Mouse (Mus musculus) c-Kit-negative CD71-positive TER-119-positive erythroid progenitor cells, embryonic 14.5 days (primary cell): ENCODE measurements around the gene Akna.

ENCODE experiments used
- DNase-seq: peaks from one replicate; pipeline ENCODE4 v3.0.0-alpha.2; 2013; ENCODE audit warnings: low read depth, low spot score

Akna gene

DNA sequence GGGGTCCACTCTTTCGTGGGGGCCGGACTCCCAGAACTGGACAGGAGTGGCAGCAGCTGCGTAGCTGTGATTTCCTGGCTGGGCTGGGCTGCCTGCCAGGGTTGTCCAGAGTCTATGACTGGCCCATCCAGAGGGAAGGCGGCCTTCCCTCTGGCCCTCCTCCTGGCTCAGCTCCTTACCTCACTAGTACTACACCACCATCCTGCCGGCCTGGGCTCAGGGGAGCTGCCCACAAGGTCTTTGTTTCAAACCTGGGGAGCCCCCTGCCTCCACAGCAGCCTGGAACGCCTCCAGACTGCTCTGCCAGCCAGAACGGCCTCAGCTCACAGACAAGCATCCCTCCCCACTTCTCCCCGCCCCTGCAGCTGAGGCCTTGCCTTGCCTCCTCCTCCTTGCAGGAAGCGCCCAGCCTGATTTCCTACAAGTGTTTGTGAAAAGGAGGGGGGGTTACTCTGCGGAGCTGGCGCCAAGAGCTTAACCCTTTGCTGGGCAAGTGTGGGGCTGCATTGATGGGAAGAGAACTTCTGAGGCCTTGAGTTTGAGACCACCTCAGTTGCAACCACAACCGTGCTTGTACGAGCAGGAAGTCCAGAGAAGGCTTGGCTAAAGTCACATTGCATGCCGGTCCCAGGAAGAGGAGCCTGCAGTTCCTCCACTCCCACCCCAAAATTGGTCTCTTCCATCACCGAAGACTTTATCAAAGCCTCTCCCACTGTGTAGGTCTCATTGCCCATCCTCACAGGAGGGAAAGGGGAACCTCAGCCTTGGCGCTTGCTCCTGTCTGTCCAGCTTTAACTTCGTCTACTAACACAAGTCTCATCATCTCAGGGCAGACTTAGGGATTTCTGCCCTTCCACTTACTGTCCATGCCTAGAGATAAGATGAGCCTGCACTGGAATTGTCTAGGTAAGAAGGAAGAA lies at the start of gene Akna:
TSS of gene Akna (minus strand) at position 315 of the 920 bp plus-strand sequence.
- no peak for DNase-seq

DNA sequence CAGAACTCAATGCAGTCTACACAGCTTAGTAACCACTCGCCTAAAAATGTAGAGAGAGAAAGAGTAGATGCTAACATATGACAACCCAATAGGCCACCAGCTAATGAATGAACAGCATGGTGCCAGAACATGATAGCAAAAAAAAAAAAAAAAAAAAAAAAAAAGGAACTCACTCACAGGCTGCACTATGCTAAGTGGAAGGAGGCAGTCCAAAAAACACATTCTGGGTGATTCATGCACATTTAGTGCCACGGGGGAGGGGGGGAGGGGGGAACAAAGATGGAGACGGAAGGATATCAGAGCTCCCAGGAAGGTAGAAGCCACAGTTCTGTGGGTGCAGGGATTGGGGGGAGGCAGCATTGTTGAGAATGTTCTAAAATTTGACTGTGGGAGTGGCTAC lies 49.4 kb upstream of the Akna start:
- DNase-seq: no peak

DNA sequence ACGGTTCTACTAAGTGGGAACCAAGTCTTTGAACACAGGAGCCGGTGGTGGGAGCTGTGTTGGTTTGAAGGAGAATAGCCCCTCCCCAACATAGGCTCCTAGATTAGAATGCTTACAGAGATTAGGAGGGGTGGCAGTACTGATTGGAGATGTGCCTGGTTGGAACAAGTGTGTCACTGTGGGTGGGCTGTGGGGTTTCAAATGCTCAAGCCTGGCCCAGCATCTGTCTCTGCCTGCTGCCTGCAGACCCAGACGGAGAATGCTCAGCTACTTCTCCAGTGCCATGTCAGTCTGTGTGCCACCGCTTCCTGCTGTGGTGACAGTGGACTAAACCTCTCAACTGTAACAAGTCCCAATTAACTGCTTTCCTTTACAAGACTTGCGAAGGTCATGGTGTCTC lies 47.4 kb upstream of the Akna start:
- DNase-seq: no peak

DNA sequence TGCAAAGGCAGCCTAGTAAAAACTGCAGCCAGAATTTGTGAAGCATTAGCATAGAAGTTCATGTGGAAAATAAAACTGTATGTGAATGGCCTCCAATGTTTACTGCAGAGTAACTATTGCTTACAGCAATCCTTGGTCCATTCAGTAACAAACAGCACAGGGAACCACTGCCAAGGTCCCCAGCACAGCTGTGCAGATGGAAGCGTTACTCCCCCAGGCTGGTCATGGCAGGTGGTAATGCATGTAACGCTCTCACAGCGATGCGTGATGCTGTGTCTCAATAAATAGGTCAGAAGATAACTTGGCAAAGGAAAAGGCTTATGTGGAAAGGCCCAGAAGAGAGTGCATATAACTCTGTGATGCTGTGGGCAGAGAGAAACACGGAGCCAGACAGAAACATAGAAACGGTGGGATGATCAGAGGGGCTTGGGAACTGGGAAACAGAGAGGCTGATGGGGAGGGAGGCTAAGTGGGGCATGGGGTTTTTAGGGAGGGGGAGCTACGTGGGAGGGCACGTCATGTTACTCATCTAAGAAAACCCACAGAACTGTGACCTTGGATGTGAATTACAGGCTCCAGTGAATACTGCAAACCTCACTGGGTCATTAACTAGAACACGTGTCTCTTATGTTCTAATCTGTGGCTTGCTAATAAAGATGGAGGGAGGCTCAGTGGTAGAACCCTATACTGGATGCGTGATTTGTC lies 41.4 kb upstream of the Akna start:
- DNase-seq: no peak

DNA sequence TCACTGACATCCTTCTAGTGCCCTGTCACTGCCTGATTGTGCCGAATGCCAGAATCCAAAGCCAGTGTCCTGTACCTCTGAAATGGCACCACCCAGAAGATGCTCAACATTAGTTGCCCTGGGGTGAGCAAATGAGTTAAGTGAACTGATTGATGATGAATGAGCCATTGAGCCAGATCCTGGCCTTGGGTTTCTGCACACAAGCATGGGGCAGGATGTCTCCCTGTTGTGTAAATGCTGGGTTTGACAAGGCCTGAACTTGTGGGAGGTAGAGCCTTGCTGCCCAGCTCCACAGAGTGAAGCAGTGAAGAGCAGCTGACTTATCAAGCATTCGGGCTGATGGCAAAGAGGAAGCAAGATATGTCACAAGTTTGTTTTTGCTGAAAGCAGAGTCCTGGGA lies 39.9 kb upstream of the Akna start:
- DNase-seq: no peak

DNA sequence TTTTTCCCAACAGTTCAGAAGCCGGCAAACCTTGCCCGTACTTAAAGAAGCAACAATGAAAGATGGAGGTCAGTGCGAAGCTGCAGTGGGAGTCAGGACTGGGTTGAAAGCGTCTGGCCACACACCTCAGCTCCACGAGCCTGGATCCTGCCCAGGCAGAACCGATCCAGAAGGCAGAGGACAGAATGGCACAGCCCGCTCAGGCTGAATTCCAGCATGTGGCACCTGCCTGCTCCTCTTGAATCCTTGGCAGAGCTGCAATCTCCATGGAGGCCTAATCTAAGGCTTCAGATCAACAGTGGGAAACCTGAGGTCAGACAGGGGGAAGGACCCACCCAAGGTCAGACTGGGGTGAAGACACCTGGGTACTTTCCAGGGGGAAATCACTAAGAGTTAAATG lies 38.5 kb upstream of the Akna start:
- DNase-seq: no peak

DNA sequence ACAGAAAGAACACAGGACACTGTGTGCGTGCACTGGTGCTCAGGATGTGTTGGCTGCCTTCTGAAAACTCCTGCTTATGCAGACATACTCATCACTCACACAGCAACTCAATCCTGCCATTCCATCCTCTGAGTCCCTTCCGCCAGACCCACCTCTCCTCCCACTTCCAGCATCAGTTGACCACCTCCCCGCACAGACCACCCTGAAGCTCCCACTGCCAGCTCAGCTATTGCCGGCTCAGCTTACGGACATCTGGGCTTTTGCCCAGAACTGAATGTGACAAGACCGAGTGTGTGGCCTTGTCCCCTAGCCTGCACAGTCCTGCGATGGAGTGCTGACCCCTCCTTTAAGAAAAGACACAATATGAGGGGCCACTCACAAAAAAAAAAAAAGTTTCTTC lies 37.1 kb upstream of the Akna start:
- no peak for DNase-seq

DNA sequence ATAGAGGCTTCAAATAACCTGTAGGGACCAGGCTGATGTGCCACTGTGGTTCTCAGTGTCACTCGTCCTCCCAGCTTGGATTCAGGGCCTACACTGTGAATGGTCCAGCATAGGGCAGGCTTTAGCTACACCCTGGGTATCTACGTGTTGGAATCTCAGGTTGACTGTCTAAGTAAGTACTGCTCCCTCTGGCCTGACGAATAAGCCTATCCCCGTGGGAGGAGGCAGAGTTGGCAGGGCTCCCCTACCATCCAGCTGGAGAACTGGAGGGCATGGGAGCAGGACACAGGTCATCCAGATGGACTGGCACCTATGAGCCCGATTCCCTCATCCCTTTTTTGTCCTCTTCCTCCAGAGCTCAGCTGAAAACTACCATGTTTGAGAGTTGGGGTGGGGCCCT lies 34.8 kb upstream of the Akna start:
- no peak for DNase-seq

DNA sequence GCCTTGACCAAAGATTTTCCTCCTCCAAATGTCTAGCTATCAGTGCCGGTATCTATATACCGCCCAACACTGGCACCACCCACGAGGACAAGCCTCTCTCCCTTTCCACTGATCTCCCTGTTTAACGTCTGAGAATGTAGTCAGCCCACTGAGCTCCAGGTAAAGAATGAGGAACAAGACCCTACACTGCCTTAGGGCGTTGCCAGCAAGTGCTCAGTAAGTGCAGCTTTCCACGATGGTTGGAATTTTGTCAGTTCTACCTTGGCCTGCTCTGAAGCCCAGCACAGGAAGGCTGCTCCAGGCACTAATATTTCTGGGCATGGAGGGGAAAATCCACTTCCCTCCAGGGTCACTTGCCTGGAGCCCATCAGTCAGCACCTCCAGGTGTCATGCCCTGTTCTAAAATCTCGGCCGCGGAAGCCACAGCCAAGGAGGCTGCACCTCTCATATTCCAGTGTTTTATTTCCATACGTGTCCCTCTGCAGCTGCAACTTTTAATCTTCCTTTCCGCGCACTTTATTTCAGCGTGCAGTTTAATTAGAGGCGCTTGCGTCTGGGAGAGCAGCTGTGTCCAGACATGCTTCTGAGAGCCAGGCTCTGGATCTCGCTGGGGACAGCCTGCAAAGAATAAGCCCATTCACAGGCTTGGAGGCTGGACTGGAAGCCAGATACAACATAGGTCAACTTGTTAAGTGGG lies 34.1 kb upstream of the Akna start:
- DNase-seq: no peak

DNA sequence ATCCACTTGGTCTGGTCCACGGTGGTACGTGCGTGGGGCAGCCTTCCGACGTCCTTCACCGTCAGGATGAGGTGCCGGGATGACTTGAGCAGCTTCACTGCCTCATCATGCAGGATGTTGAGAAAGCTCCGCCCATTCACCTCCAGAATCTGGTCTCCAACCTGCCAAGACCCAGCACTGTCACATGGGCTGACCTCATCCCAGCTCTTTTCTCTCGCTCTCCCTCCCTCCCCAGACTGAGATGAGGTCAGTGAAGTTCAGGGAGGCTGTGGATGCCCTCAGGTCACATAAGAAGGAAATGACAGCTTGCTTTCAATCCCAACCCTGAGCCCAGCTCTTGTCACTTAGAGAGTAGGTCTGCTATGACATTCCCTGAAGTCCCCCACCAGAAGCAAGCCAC lies 32.2 kb upstream of the Akna start:
- DNase-seq: no peak

DNA sequence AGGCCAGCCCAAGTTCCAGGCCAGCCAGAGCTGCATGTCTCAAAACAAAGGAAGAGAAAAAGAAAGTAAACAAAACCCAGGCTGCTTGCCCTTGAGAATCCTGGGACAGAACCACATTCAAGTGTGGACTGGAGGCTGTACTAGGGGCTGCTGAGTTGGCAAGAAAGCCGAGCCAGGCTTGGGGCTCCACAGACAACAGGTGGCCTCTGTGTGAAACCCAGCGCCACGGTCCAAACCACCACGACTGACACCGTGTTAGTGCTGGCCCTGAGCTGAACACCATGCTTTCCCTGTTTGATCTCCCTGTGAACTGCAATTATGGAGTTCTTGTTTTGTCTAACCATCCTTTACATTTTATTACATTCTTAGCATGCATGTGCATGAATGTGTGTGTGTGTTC lies 27.9 kb upstream of the Akna start:
- no peak for DNase-seq

DNA sequence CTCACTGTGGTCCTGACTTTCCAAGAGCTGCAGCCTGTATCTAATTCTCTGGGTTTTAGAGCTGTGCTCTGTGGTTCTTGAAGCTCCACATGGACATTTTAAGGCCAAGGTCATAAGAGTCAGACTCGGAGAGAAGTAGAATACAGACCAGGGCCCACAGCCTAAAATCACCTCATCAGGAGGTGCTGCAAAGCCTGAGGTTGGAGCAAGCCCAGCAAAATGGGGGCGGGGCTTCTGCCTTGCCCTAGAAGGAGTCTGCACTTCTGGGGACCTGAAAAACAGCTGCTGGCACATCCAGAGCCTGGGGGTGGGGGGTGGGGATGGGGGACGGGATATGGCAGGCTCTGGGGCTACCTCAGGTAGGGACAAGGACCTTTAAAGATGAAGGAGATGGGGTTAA lies 27.2 kb upstream of the Akna start:
- DNase-seq: no peak

DNA sequence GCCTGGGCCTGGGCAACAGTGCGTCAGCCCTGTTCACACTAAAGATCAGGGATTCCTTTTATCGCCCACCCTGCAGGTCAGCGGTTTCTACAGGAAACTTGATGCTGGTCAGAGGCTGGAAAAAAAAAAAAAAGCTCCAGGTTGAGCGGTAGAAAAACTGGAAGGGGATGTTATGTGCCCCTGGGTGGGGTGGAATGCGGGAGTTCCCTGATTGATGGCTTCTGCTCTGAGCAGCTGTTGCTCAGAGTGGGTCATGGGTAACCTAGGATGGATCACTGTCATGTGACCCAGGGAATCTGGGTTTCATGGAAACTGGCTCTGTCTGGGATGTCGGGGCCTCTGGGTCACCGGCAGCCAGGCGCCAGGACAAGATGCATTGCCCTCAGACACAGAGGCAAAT lies 23.2 kb upstream of the Akna start:
- no peak for DNase-seq

DNA sequence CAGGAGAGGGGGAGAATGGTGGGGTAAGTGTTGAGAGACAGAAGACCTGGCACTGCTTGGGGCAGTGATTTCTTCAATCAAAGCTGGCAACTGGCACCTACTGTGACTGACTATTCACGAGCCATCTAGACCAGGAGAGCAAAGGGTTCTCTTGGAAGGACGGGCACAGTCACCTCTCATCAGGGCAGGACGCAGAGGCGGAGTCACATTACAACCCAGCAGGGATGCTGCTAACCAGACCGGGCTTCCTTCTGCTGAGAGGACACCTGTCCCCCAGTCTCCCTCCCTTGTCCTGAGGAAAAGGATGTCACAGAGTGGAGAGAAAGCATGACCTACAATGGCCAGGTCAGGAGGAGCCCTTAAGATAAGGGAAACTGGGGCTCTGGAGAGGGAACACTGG lies 20.7 kb upstream of the Akna start:
- no peak for DNase-seq

DNA sequence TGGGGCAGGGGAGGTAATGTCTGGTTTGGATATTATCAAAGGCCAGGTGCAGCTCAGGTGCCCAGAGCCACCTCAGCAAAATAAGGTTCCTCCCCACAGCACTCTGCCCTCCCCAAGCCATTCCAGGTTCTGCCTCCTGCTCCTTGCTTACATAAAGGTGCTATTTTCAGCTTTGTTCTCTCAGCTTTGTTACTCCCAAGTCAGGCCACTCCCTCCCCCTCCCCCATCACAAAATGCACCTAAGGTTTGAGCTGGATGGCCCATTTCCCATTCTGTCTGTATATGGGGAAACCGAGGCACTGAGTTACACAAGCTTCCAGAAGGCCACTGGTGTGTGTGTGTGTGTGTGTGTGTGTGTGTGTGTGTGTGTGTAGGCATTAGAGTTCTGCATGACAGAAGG lies 20.1 kb upstream of the Akna start:
- no peak for DNase-seq

DNA sequence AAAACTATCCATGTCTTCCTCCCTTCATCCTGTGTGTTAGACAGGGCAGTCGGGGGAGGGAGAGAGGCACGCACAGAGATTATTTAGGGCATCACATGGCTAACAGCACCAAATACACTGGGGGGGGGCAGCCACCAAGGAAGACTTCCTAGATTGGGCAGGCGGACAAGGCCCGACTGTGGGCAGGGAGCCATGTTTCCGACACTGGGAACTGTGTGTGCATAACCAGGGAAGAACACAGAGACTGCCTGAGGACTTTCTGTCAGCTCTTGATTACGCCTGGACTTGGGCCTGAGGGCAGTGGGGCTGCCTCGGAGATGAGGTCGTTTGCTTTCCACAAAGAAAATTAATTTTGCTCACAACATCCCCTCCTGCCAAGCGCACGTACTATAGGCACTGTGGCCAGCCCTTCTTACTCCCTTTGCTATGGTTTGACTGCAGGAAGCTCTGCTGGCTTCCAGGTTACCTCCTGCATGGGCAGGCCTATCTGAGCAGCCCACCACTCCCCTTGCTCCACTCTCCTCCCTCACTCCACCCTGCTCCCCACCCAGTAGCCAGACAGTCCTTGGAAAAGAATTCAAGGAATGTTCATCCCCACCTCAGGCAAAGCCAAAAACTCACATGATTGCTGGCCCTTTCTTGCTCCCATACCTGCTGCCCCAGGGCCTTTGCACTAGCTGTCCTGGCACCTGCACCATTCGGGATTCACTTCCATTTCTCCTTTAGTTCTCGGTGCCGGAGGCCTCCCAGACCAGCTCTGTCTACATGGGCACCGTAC lies 17.2 kb upstream of the Akna start:
- DNase-seq: no peak

DNA sequence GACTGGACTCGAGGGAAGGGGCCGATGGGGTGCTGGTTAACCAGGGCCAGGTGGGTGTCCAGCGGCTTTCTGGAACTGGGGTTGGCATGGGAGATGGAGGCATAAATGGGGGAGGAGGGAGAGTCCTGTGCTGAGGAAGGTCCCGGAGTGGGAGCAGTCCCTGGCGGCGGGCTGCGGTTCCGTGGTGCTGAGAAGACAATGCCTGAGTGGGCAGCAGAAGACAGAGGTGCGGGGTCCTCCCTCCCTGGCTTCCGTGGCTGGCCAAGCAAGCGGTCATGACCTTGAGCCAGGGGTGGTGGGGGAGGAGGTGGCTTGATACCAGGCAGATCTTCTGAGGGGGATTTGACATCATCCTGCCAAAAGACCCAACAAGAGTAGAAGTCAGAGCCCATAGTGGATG lies 15.1 kb upstream of the Akna start:
- no peak for DNase-seq

DNA sequence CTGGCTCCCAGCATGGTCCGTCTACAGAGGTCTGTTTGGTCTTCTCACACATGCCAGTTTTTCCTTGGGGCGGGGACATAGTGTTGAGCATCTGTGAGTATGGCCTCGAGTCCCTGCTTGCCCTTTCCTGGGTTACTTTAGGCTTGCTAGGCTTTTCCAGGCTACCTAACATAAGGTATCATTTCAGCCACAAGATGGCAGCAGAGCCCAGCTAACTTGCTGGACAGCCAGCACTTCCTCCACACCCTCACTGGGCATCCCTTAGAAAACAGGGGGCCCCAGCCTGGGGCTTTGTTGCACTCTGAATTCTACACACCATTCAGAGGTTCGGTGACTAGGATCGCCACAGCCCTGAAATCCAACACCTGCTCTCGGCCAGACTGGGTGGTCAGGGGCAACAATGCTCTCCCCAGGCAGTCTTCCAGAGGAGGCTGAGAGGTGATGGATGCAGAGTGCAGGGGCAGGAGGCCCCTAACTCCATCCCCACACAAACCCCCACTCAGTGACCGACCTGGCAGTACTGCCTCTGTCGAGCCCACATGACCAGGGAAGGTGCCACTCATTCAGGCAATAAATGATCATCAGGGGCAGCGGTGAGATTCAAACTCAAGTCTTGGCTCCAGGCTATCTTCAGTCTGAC lies 14.3 kb upstream of the Akna start:
- no peak for DNase-seq

DNA sequence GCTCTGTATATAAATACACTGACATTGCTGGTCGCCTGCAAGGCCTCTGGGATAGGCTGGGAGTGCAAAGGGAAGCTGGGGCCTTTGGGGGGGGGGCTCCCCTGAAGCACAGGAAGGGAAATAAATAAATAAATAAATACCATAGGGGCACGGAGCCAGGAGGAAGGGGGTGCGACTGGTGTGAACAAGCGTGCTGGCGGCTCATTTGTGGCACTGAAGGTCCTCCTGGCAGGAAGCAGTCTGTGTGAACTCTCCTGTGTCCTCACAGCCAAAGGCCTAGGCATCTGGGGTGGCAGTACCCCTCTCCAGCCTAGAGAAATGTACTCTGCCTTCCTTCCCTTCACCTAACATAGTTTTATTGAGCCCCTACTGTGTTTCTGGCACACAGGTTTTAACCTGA lies 11.8 kb upstream of the Akna start:
- no peak for DNase-seq

DNA sequence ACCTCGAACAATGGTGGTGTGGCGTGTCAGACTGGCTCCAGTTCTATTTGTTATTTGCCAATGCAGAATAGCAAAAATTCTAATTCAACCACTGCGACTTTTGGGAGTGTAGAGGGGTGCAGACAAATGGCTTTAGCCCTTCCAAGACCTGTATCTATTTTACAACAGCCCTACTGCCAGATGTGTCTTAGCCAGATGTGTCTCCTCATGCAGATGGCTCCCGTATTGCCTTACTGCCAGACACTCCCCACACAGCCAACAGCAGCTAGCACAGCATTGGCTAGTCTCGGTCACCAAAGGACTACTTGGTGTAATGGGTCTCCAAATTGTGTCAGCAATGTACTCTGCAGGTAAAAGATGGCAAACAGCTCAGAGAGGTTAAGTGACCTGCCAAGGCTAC lies 8.1 kb upstream of the Akna start:
- no peak for DNase-seq

DNA sequence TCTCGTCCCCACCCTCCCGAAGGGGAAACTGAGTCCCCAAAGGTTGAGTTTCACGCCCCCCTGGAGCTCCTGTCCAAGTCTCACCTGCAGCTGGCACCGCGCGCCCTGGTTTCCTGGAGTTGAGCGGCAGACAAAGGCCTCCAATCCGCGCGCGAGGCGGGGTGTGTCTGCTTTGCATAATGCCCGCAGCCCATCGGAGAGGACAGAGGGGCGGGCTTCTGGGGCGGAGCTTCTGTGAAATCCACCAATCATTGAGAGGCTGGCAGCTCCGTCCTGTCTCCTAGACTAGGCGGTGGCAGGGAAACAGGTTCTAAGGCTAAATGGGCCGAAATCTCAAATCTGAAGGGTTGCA lies 7.4 kb upstream of the Akna start:
- peak; percentile 76 for DNase-seq
